Mouse (Mus musculus): ENCODE measurements around the gene Shisal1. TPM values are rescaled to one million over a fixed set of nuclear protein-coding genes. Genes with fewer than 3 reads are reported as not detected.

The Shisal1 gene
- polyA plus RNA-seq, 1 experiment from 2014 or later = 8.6 TPM

GRCm38 (mm10) chr15:84458983-84459382, 12.1 kb upstream of the Shisal1 start:
- Histone ChIP-seq H3K9me3 (ENCODE audit: control insufficient read depth, low read length) (no peaks in the 10 kb centered on the region), H3K9ac (ENCODE audit: low read depth, low read length) (no peak overlapping the region), H3K27me3 (replicated peaks; ENCODE audit: control insufficient read depth, insufficient read depth, low read length) (no peaks in the 10 kb centered on the region), H3K27ac (ENCODE audit: low read depth, low read length) (no peak overlapping the region), H3K4me2 (ENCODE audit: low read length) (no peak overlapping the region), H3K36me3 (ENCODE audit: control insufficient read depth, insufficient read depth, low read length) (no peaks in the 10 kb centered on the region), H3K4me1 (ENCODE audit: control insufficient read depth, insufficient read depth, low read depth, low read length) (no peaks in the 10 kb centered on the region), H3K4me3 (ENCODE audit: low read length) (no peak overlapping the region)
- WGBS = 76% methylated on average over 6 of the region's 6 CpGs
- no peak for ATAC-seq

GRCm38 (mm10) chr15:84455286-84455685, 8.4 kb upstream of the Shisal1 start:
- no peak overlapping the region for H3K9ac ChIP-seq (ENCODE audit: low read depth, low read length)
- WGBS = 93% methylated on average over 6 of the region's 6 CpGs
- no peak overlapping the region for H3K27ac ChIP-seq (ENCODE audit: low read depth, low read length)
- H3K4me3 ChIP-seq (ENCODE audit: low read length) = no peak overlapping the region
- H3K27me3 ChIP-seq (replicated peaks; ENCODE audit: control insufficient read depth, insufficient read depth, low read length) = no peaks in the 10 kb centered on the region
- peaks cover 7% of the 10 kb centered on the region for H3K4me1 ChIP-seq (ENCODE audit: control insufficient read depth, insufficient read depth, low read depth, low read length)
- no peak for ATAC-seq
- H3K9me3 ChIP-seq (ENCODE audit: control insufficient read depth, low read length) = no peaks in the 10 kb centered on the region
- no peak overlapping the region for H3K4me2 ChIP-seq (ENCODE audit: low read length)
- no peaks in the 10 kb centered on the region for H3K36me3 ChIP-seq (ENCODE audit: control insufficient read depth, insufficient read depth, low read length)

- ATAC-seq = no peak
- Histone ChIP-seq H3K27me3 (replicated peaks; ENCODE audit: control insufficient read depth, insufficient read depth, low read length) (no peaks in the 10 kb centered on the region; the same call in 1 of the 2 replicates), H3K9me3 (ENCODE audit: control insufficient read depth, low read length) (no peaks in the 10 kb centered on the region), H3K27ac (ENCODE audit: low read depth, low read length) (no peak overlapping the region), H3K9ac (ENCODE audit: low read depth, low read length) (no peak overlapping the region), H3K4me3 (ENCODE audit: low read length) (no peak overlapping the region), H3K36me3 (ENCODE audit: control insufficient read depth, insufficient read depth, low read length) (no peaks in the 10 kb centered on the region), H3K4me1 (ENCODE audit: control insufficient read depth, insufficient read depth, low read depth, low read length) (peaks cover 10% of the 10 kb centered on the region), H3K4me2 (ENCODE audit: low read length) (no peak overlapping the region)
- 84% methylated on average over 2 of the region's 2 CpGs for WGBS
Observed at GRCm38 (mm10) chr15:84453091-84453490, 6.2 kb upstream of the Shisal1 start.

- peaks cover 6% of the 10 kb centered on the region; the same call in 1 of the 2 replicates for H3K27me3 ChIP-seq (replicated peaks; ENCODE audit: control insufficient read depth, insufficient read depth, low read length)
- no peaks in the 10 kb centered on the region for H3K9me3 ChIP-seq (ENCODE audit: control insufficient read depth, low read length)
- no peaks in the 10 kb centered on the region for H3K36me3 ChIP-seq (ENCODE audit: control insufficient read depth, insufficient read depth, low read length)
- H3K4me1 ChIP-seq (ENCODE audit: control insufficient read depth, insufficient read depth, low read depth, low read length) = peaks cover 13% of the 10 kb centered on the region
- H3K4me3 ChIP-seq (ENCODE audit: low read length) = no peak overlapping the region
- 4% methylated on average over 18 of the region's 21 CpGs for WGBS
- no peak overlapping the region for H3K27ac ChIP-seq (ENCODE audit: low read depth, low read length)
- H3K4me2 ChIP-seq (ENCODE audit: low read length) = peak overlapping the region; percentile 33
- 0 out of 2 replicates have a peak, but pooled peaks have one; percentile 16 for ATAC-seq
- H3K9ac ChIP-seq (ENCODE audit: low read depth, low read length) = peak overlapping the region; percentile 41
Observed at GRCm38 (mm10) chr15:84450441-84451183, 3.7 kb upstream of the Shisal1 start.

GRCm38 (mm10) chr15:84445812-84446716, 833 bp downstream of the Shisal1 start:
- peak overlapping the region; percentile 65 for H3K4me2 ChIP-seq (ENCODE audit: low read length)
- H3K4me1 ChIP-seq (ENCODE audit: control insufficient read depth, insufficient read depth, low read depth, low read length) = peaks cover 47% of the 10 kb centered on the region
- H3K36me3 ChIP-seq (ENCODE audit: control insufficient read depth, insufficient read depth, low read length) = no peaks in the 10 kb centered on the region
- H3K27ac ChIP-seq (ENCODE audit: low read depth, low read length) = peak overlapping the region; percentile 63; the same call in 1 of the 2 replicates
- H3K27me3 ChIP-seq (replicated peaks; ENCODE audit: control insufficient read depth, insufficient read depth, low read length) = peaks cover 6% of the 10 kb centered on the region; the same call in 1 of the 2 replicates
- under 1% methylated on average over 50 of the region's 99 CpGs for WGBS
- peak; percentile 24; the same call in 1 of the 2 replicates for ATAC-seq
- no peaks in the 10 kb centered on the region for H3K9me3 ChIP-seq (ENCODE audit: control insufficient read depth, low read length)
- H3K4me3 ChIP-seq (ENCODE audit: low read length) = peak overlapping the region; percentile 49
- peak overlapping the region; percentile 78 for H3K9ac ChIP-seq (ENCODE audit: low read depth, low read length)

GRCm38 (mm10) chr15:84444181-84444580, 2.7 kb downstream of the Shisal1 start:
- Histone ChIP-seq H3K9me3 (ENCODE audit: control insufficient read depth, low read length) (no peaks in the 10 kb centered on the region), H3K27ac (ENCODE audit: low read depth, low read length) (peak overlapping the region; percentile 36; the same call in 1 of the 2 replicates), H3K4me3 (ENCODE audit: low read length) (peak overlapping the region; percentile 3; the same call in 1 of the 2 replicates), H3K36me3 (ENCODE audit: control insufficient read depth, insufficient read depth, low read length) (no peaks in the 10 kb centered on the region), H3K4me2 (ENCODE audit: low read length) (peak overlapping the region; percentile 65), H3K27me3 (replicated peaks; ENCODE audit: control insufficient read depth, insufficient read depth, low read length) (peaks cover 6% of the 10 kb centered on the region), H3K4me1 (ENCODE audit: control insufficient read depth, insufficient read depth, low read depth, low read length) (peaks cover 50% of the 10 kb centered on the region), H3K9ac (ENCODE audit: low read depth, low read length) (peak overlapping the region; percentile 59)
- no peak for ATAC-seq
- WGBS = 36% methylated on average over 7 of the region's 7 CpGs

- H3K4me3 ChIP-seq (ENCODE audit: low read length) = peak overlapping the region; percentile 15; the same call in 1 of the 2 replicates
- H3K9me3 ChIP-seq (ENCODE audit: control insufficient read depth, low read length) = no peaks in the 10 kb centered on the region
- ATAC-seq = no peak
- 20% methylated on average over 10 of the region's 10 CpGs for WGBS
- H3K9ac ChIP-seq (ENCODE audit: low read depth, low read length) = peak overlapping the region; percentile 59
- H3K4me1 ChIP-seq (ENCODE audit: control insufficient read depth, insufficient read depth, low read depth, low read length) = peaks cover 50% of the 10 kb centered on the region
- H3K27me3 ChIP-seq (replicated peaks; ENCODE audit: control insufficient read depth, insufficient read depth, low read length) = peaks cover 8% of the 10 kb centered on the region
- H3K36me3 ChIP-seq (ENCODE audit: control insufficient read depth, insufficient read depth, low read length) = no peaks in the 10 kb centered on the region
- H3K4me2 ChIP-seq (ENCODE audit: low read length) = peak overlapping the region; percentile 65
- H3K27ac ChIP-seq (ENCODE audit: low read depth, low read length) = peak overlapping the region; percentile 39; the same call in 1 of the 2 replicates
Observed at GRCm38 (mm10) chr15:84443631-84444030, 3.3 kb downstream of the Shisal1 start.

- H3K4me1 ChIP-seq (ENCODE audit: control insufficient read depth, insufficient read depth, low read depth, low read length) = peaks cover 47% of the 10 kb centered on the region
- H3K4me2 ChIP-seq (ENCODE audit: low read length) = peak overlapping the region; percentile 24
- no peaks in the 10 kb centered on the region for H3K9me3 ChIP-seq (ENCODE audit: control insufficient read depth, low read length)
- H3K4me3 ChIP-seq (ENCODE audit: low read length) = no peak overlapping the region
- H3K9ac ChIP-seq (ENCODE audit: low read depth, low read length) = 0 out of 2 replicates have a peak overlapping the region, but pooled peaks have one; percentile 20
- ATAC-seq = no peak
- WGBS = 30% methylated on average over 14 of the region's 14 CpGs
- no peak overlapping the region; the same call in 1 of the 2 replicates for H3K27ac ChIP-seq (ENCODE audit: low read depth, low read length)
- no peaks in the 10 kb centered on the region for H3K36me3 ChIP-seq (ENCODE audit: control insufficient read depth, insufficient read depth, low read length)
- H3K27me3 ChIP-seq (replicated peaks; ENCODE audit: control insufficient read depth, insufficient read depth, low read length) = peaks cover 2% of the 10 kb centered on the region; the same call in 1 of the 2 replicates
Observed at GRCm38 (mm10) chr15:84441682-84442315, 5.1 kb downstream of the Shisal1 start.

All from hindbrain, embryonic 16.5 days (tissue).